Mouse (Mus musculus): ENCODE results near the gene Sptb.
A peak's percentile ranks its signal among the peaks of the same experiment; 100 is the strongest.

Sptb gene

GRCm38 (mm10) chr12:76608241-76608640 is 102.1 kb downstream of the Sptb start:
- DNase-seq (ENCODE audit: low read depth): no peak

GRCm38 (mm10) chr12:76605837-76606236 is 104.5 kb downstream of the Sptb start:
- peak; percentile 9 for DNase-seq (ENCODE audit: low read depth)

- DNase-seq (ENCODE audit: low read depth): no peak
Observed at GRCm38 (mm10) chr12:76604546-76604945, 105.8 kb downstream of the Sptb start.

- no peak for DNase-seq (ENCODE audit: low read depth)
Observed at GRCm38 (mm10) chr12:76603779-76604178, 106.6 kb downstream of the Sptb start.

DNA sequence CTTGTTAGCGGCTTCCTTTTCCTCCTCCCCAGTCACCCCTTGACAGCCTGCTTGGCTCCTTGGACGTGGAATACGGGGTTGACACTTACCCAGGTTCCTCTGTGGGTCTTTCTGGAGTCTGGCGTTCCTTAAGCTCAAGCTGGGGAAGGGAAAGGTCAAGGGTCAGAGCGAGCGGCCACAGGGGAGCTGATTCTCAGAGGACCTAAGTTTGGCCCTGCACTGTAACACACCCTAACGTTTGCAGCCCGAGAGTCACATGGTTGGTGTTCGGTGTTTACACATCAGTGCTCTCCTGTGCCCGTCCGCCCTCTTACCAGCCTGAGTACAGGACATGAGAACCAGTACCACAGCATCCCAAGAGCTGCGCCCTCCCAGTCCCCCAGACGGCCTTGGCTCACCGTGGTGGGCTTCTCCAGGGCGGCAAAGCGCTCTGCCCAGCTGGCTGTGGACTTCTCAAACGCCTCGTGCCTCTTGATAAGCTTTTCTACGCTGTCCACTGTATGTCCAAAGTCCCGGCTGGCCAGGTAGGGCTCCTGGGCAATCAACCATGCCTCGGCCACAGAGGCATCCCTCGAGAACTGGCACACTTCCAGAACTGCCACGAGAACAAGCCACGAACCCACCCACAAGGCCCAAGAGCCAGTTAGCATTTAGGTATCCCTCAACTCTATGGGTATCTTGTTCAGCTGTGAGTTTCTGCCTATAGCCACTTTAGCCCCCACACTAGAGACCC is 112.0 kb downstream of the Sptb start:
- no peak for DNase-seq (ENCODE audit: low read depth)

DNA sequence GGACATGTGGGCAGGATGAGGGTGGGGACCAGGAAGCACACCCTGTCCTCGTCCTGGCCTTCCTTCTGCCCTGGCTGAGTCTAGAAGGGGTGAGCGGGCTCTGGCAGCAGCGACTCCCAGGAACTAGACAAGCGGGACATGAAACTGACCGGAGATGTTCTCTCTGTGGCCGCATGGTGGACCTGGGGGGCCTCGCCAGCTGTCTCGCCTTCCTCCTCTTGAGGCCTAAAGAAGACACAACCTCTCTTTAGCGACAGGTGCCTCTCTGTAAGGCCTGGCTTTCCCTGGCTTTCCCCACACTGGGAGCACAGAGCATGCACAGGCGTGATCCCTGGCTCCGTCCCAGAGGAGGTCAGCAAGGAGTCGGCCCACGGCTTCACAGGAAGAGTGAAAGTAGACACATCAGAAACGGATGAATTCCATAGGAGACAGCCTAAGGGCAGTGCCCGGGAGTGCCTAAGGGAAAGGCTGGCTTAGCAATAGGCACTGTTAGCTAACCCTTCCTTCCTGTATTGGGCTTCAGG is 112.7 kb downstream of the Sptb start:
- no peak for DNase-seq (ENCODE audit: low read depth)

DNA sequence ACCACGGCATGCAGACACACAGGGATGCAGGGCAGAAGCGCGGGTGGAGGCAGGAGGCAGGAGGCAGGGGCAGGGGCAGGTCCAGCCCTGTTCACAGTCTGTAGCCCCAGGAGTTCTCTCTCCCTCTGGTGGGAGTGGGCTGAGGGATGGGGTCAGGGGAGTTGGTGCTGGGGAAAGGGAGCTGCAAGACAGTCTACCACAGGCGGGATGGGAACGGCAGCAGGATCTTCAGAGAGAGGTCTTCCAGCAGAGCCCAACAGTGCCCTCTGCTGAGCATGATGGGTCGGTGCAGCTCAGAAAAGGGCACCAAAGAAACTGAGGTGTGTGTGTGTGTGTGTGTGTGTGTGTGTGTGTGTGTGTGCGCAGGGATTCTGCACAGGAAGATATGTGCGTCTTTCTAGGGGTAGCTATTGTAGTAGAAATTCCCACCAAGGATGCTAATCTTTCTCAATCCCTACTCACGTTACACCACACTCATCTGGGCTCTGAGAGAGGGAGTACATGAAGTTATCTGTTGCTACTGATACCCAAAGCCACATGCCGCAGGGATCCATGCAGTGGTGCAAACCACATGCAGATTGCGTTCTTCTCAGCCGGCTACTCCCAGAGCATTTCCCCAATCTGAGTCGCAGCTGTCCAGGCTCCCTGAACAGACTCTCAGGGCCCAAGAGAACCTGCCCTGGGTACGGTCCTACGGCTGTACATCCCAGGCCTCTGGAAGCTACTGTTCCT is 113.9 kb downstream of the Sptb start:
- peak; percentile 68 for DNase-seq (ENCODE audit: low read depth)

- no peak for DNase-seq (ENCODE audit: low read depth)
Observed at GRCm38 (mm10) chr12:76595830-76596229, 114.5 kb downstream of the Sptb start.

DNA sequence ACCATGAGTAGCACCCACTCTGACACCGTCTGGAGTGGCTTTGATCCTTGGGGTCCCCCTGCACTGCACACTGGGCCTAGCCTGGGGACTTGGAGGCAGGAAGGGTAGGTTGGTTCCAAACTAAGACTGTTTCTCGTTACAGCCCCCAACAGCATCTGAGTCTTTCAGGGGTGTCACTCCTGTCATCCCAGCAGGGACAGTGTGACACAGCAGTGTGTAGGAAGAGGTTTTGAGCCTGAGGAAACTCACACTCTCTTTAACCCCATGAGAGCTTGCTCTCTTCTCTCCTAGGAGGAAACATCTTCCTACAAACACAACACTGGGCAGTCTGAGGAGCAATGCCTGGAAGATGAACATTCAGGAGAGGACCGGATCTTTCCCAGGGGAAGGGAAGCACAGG is 115.8 kb downstream of the Sptb start:
- DNase-seq (ENCODE audit: low read depth): no peak

DNA sequence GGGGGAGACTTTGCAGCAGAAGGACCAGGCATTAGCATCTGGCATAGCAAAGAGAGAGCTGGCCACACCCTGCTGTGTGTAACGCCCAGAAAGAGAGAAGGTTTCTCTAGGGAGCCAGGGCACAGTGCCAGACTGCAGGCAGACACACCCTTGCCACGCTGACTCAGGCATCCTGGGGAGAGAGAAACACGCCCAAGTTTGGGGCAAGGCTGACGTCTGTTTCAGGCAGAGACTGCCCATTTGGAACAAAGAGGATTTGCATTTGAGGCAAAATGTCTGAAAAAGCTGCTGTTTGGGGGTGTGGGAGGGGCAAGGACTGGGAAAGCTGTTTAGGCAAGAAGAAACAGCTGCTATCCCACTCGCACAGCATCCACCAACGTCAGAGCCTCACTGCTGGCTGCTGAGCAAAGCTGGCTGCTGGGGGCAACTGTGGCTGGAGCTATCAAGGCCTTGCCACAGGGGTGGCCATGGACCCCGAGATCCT is 116.5 kb downstream of the Sptb start:
- DNase-seq (ENCODE audit: low read depth): peak; percentile 91

GRCm38 (mm10) chr12:76593254-76593653 is 117.1 kb downstream of the Sptb start:
- DNase-seq (ENCODE audit: low read depth): no peak

DNA sequence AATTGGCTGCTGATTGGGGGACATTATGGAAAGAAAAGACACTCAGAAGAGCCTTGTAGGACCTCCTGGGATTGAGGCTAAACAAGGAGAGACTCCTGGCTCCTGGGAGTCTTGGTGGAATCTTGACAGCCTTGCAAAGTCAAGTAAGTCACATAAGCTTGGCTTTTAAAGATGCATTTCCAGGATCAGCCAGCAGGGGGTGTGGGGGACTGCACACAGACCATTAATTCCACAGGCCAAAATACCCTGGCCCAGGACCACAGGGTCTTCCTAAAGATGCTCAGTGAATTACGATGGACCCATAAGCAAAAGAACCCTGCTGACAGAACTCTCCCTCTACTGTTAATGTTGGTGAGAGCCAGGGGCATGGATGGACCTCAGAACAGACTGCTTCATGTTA is 118.1 kb downstream of the Sptb start:
- DNase-seq (ENCODE audit: low read depth): peak; percentile 63

- no peak for DNase-seq (ENCODE audit: low read depth)
Observed at GRCm38 (mm10) chr12:76591037-76591436, 119.3 kb downstream of the Sptb start.

DNA sequence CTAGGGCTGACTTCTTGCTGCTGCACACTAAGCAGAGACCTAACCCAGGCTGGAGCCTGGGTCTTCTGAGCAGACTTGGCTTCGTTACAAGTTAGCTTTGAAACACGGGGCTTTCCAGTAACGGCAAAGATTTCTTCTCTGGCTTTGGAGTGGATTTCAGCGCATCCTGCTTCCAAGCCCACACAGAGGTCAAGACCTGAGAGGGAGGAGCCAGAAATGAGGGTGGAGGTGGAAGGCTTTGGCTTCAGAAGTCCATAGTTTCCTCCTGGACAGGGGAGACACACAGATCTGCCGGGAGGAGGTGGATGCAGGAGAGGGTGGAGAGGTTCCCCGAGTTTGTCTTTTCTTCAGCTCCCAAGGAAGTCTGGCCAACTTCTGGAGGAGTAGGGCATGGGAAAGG is 120.8 kb downstream of the Sptb start:
- no peak for DNase-seq (ENCODE audit: low read depth)

- DNase-seq (ENCODE audit: low read depth): no peak
Observed at GRCm38 (mm10) chr12:76587357-76587756, 123.0 kb downstream of the Sptb start.

DNA sequence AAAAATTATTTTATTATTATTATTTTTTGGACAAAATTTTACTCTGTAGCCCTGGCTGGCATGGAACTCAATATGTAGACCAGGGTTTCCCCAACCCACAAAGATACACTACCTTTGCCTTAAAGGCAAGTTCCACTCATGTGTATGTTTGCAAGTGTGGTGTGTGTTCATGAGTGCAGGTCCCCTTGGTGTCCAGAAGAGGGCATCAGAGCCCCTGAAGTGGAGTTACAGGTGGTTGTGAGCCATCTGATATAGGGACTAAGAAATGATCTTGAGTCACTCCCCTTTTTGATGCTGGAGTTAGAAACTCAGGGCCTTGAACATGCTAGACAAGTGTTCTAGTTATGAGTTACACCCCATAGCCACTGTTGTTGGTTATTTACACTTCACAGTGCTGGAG is 125.3 kb downstream of the Sptb start:
- no peak for DNase-seq (ENCODE audit: low read depth)

DNA sequence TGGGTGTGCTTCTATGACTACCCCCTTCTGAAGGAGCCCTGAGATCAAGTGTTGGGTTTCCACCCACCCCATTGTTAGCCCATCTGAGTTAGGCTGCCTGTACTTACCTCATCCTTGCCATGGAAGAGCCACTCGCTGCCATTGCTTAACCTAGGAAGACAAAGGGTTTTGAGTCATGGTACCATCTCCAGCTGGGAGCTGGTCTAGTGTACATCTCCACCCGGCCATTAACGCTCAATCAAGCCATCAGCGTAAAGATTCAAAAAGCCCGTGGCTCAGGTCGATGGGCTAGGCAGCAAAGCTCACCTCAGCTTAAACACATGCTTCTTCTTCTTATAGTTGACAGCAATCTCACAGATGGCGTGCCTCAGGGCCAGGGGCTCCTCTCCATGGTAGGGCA is 126.9 kb downstream of the Sptb start:
- no peak for DNase-seq (ENCODE audit: low read depth)

GRCm38 (mm10) chr12:76582841-76583240 is 127.5 kb downstream of the Sptb start:
- no peak for DNase-seq (ENCODE audit: low read depth)

DNA sequence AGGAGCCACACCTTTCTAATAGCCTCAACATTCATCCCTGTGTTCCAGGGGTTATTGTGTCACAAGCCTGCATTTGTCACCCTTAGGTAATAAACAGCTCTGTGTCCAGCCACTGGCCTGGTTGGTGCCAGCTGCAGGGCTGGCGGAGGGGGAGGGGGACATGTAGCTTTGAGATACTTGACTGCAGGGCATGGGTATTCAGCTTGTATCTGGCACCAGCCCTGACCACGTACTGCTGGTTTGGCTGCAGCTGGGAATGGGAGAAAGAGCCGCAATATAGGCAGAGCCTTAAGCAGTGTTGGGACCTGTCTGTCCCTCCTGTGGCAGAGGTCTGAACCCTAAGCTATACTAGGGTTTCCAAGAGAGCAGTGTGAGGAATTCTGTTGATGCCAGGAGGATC is 128.2 kb downstream of the Sptb start:
- DNase-seq (ENCODE audit: low read depth): no peak

DNA sequence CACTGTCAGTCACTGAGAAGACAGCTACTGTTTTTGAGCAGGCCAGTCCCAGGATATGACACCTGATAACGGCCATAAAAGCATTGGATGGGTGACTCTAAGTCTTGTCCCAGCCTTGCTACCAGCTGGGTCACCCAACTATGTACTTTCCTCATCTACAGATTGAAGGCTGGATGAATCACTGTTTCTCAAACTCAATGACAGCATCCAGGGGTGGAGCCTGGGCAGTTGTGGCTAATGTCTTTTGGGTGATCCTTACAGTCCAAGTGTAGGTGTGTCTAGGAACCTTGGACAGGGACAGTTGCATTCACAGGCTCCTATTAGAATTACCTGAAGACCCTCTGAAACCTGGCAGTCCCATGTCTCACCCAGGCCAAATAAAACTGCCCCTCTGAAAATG is 130.5 kb downstream of the Sptb start:
- no peak for DNase-seq (ENCODE audit: low read depth)

- DNase-seq (ENCODE audit: low read depth): no peak
Observed at GRCm38 (mm10) chr12:76578465-76578864, 131.9 kb downstream of the Sptb start.

- no peak for DNase-seq (ENCODE audit: low read depth)
Observed at GRCm38 (mm10) chr12:76577858-76578257, 132.5 kb downstream of the Sptb start.

GRCm38 (mm10) chr12:76576806-76577205 is 133.5 kb downstream of the Sptb start:
- DNase-seq (ENCODE audit: low read depth): no peak
